Comparison of ENCODE assay signal across 10 mouse cellular contexts in genomic region chr1:47809508-47809907, GRCm38 (mm10).
DNase-seq lines count a peak whose midpoint lies in the region; ATAC-seq and TF ChIP-seq lines count a peak whose summit lies in the region.
"Had no signal": no experiment of that assay in that cellular context is flagged by ENCODE, and none has a peak within 500 bp of the region (broad histone marks: within the 10 kb centered on the region; RNA-seq: fewer than 3 reads in every experiment).

No protein-coding gene starts in this region.

- CTCF ChIA-PET in Patski (lab: Charles Lee): interaction anchor here (0.6 kb wide), 1 partner anchor 171 kb away, joined by 3 read pairs; no protein-coding TSS in a partner anchor

- H3K9me3 ChIP-seq in embryonic facial prominence, embryonic 14.5 days (ENCODE audit: control insufficient read depth, low read length): no peaks in the 10 kb centered on the region
- H3K9me3 ChIP-seq: hindbrain, embryonic 15.5 days had no signal

- no peak for ATAC-seq in Patski
- no peak for ATAC-seq in embryonic facial prominence, embryonic 14.5 days (ENCODE audit: low read depth)

- no peak overlapping the region for H3K4me3 ChIP-seq in left cerebral cortex, adult 2 months
- no peak overlapping the region for H3K4me3 ChIP-seq in embryonic facial prominence, embryonic 14.5 days (ENCODE audit: low read depth, low read length)
- H3K4me3 ChIP-seq: embryonic facial prominence, embryonic 13.5 days; hindbrain, embryonic 15.5 days had no signal

- in situ Hi-C loops in Patski (cut with MboI; ENCODE audit: low pct_unique_long_range_greater_than_20kb): no loop called here

- H3K27me3 ChIP-seq in Patski: no peaks in the 10 kb centered on the region
- H3K27me3 ChIP-seq in embryonic facial prominence, embryonic 14.5 days (replicated peaks; ENCODE audit: control insufficient read depth, insufficient read depth, low read length): no peaks in the 10 kb centered on the region
- H3K27me3 ChIP-seq: embryonic facial prominence, embryonic 13.5 days; hindbrain, embryonic 15.5 days had no signal

- DNase-seq in adrenal gland, postnatal 14 days: peak; percentile 6
- DNase-seq in adrenal gland, postnatal 4 days (ENCODE audit: low spot score in 2 of 2): no peak
- DNase-seq in left cerebral cortex, adult 2 months (ENCODE audit: extremely low spot score in 1 of 2, low spot score in 2 of 2): peak in 1 of 2 experiments; percentile 9
- no peak for DNase-seq in left cerebral cortex, postnatal 36 days (ENCODE audit: low spot score in 2 of 2)
- DNase-seq in Patski (ENCODE audit: low read depth, low spot score) (no peak), MN1 (ENCODE audit: low spot score) (no peak)
- DNase-seq in embryonic facial prominence, embryonic 14.5 days (ENCODE audit: low spot score): peak; percentile 74
- no peak for DNase-seq in ovary, postnatal 36 days (ENCODE audit: low spot score)

- no peaks in the 10 kb centered on the region for H3K36me3 ChIP-seq in embryonic facial prominence, embryonic 14.5 days (ENCODE audit: control insufficient read depth, insufficient read depth, low read length)
- H3K36me3 ChIP-seq: embryonic facial prominence, embryonic 13.5 days; hindbrain, embryonic 15.5 days had no signal

- no peak overlapping the region for H3K4me2 ChIP-seq in embryonic facial prominence, embryonic 14.5 days (ENCODE audit: low read depth, low read length)
- H3K4me2 ChIP-seq: embryonic facial prominence, embryonic 13.5 days; hindbrain, embryonic 15.5 days had no signal

- 27% methylated on average over 7 of the region's 7 CpGs for WGBS in embryonic facial prominence, embryonic 14.5 days

- H3K4me1 ChIP-seq in embryonic facial prominence, embryonic 14.5 days (ENCODE audit: control insufficient read depth, insufficient read depth, low read length): no peaks in the 10 kb centered on the region
- H3K4me1 ChIP-seq: embryonic facial prominence, embryonic 13.5 days; hindbrain, embryonic 15.5 days had no signal

- H3K27ac ChIP-seq in left cerebral cortex, adult 2 months: no peak overlapping the region
- H3K27ac ChIP-seq in embryonic facial prominence, embryonic 14.5 days (replicated peaks; ENCODE audit: low read depth, low read length): no peak overlapping the region
- H3K27ac ChIP-seq: embryonic facial prominence, embryonic 13.5 days; hindbrain, embryonic 15.5 days had no signal

- no peak overlapping the region for H3K9ac ChIP-seq in embryonic facial prominence, embryonic 14.5 days (ENCODE audit: low read depth, low read length)
- H3K9ac ChIP-seq: embryonic facial prominence, embryonic 13.5 days; hindbrain, embryonic 15.5 days had no signal

- peak; percentile 75 for TF ChIP-seq CTCF in left cerebral cortex, adult 2 months (IDR thresholded peaks at IDR 0.05)
- peak; percentile 55 for TF ChIP-seq CTCF in Patski (IDR thresholded peaks at IDR 0.05)

- POLR2A ChIA-PET in Patski (lab: Charles Lee): no interaction called here

- intact Hi-C loops in left cerebral cortex, adult 2 months (cut with DNase I): no loop called here
- intact Hi-C loops in left cerebral cortex, postnatal 36 days (cut with DNase I): no loop called here

Comparison
In these comparisons a context has a peak if more than half of its experiments do, and no peak if none do; other contexts are left out.
1. DNase-seq: peak in adrenal gland, postnatal 14 days (single experiment) and embryonic facial prominence, embryonic 14.5 days (single experiment); none in adrenal gland, postnatal 4 days (0 of 2), left cerebral cortex, postnatal 36 days (0 of 2), Patski (single experiment), ovary, postnatal 36 days (single experiment) and MN1 (single experiment).